Mouse (Mus musculus) forebrain, embryonic 14.5 days (tissue): ENCODE measurements at regions not wholly inside any gene's neighbourhood (a gene's known extent, or its start where the extent isn't known, plus 50 kb on each side); places are given as distances from the start of the nearest gene placed in this dataset.

Source experiments
- ATAC-seq: fragments of 200-750 bp; cut with Nextera tagmentation; 2 replicates; pipeline ENCODE4 v1.8.0; 2017; ENCODE audit warnings: mild to moderate bottlenecking, moderate library complexity
- DNase-seq: peaks from one replicate; pipeline ENCODE4 v3.0.0-alpha.2; 2015; ENCODE audit warnings: low spot score
- H3K27ac ChIP-seq: fragments of 300-500 bp; sonication (generic); 2 replicates; pipeline ENCODE4 v1.5.1; 2014; ENCODE audit warnings: low read depth, mild to moderate bottlenecking, control low read depth, low read length, moderate library complexity
- H3K27me3 ChIP-seq: fragments of 300-500 bp; sonication (generic); replicated peaks from 2 replicates; pipeline ENCODE4 v1.6.1; 2014; ENCODE audit warnings: low read length, control low read depth, mixed read lengths; ENCODE audit not compliant: control insufficient read depth, insufficient read depth
- H3K36me3 ChIP-seq: fragments of 300-500 bp; sonication (generic); 2 replicates; pipeline ENCODE4 v1.6.1; 2014; ENCODE audit warnings: low read length, control low read depth; ENCODE audit not compliant: control insufficient read depth, insufficient read depth
- H3K4me1 ChIP-seq: fragments of 300-500 bp; sonication (generic); 2 replicates; pipeline ENCODE4 v1.6.1; 2014; ENCODE audit warnings: antibody characterized with exemption, low read length, control low read depth; ENCODE audit not compliant: control insufficient read depth, insufficient read depth
- H3K4me2 ChIP-seq: fragments of 300-500 bp; sonication (generic); 2 replicates; pipeline ENCODE4 v1.6.1; 2014; ENCODE audit warnings: mild to moderate bottlenecking, control low read depth, low read length
- H3K4me3 ChIP-seq: fragments of 300-500 bp; sonication (generic); 2 replicates; pipeline ENCODE4 v1.5.1; 2014; ENCODE audit warnings: low read depth, low read length, control low read depth
- H3K9ac ChIP-seq: fragments of 300-500 bp; sonication (generic); 2 replicates; pipeline ENCODE4 v1.6.1; 2014; ENCODE audit warnings: mild to moderate bottlenecking, low read length, control low read depth, moderate library complexity
- H3K9me3 ChIP-seq: fragments of 300-500 bp; sonication (generic); replicated peaks from 2 replicates; pipeline ENCODE4 v1.6.1; 2016; ENCODE audit warnings: low read length, control low read depth, mixed read lengths; ENCODE audit not compliant: control insufficient read depth
- WGBS: fragments of 180-500 bp; shearing (Covaris S2); extraction: QIAGEN DNeasy Blood & Tissue Kit; methylation state at CpG from one replicate; pipeline ENCODE4 v1.1.7; 2014; 5-methylcytosine and 5-hydroxymethylcytosine counted together

DNA sequence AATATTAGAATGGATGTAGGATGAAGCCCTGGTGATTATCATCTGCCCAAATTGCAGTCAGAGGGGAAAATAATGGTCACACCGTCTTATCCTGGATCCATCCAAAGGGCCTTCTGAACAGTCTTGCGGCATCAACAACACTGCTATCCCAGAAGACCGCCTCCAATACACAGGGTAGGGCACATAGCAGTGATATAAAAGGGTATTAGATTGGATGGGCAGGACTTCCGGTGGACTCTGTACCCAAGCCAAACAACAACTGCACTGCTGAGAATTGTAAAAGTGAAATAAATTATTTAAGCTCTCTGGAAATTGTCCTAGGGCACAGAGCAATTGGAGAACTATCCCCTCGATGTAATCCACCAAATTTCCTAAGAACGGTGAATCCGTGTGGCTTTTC, 173.0 kb upstream of the Klf7 start:
- DNase-seq (no peak), ATAC-seq (no peak)
- no peak overlapping the region for H3K27ac ChIP-seq
- H3K4me3 ChIP-seq = no peak overlapping the region
- H3K36me3 ChIP-seq = no peaks in the 10 kb centered on the region
- no peaks in the 10 kb centered on the region for H3K9me3 ChIP-seq
- WGBS = 89% methylated on average over 7 of the region's 7 CpGs
- H3K4me2 ChIP-seq = no peak overlapping the region
- H3K4me1 ChIP-seq = no peaks in the 10 kb centered on the region; the same call in 1 of the 2 replicates
- no peaks in the 10 kb centered on the region for H3K27me3 ChIP-seq
- H3K9ac ChIP-seq = no peak overlapping the region

DNA sequence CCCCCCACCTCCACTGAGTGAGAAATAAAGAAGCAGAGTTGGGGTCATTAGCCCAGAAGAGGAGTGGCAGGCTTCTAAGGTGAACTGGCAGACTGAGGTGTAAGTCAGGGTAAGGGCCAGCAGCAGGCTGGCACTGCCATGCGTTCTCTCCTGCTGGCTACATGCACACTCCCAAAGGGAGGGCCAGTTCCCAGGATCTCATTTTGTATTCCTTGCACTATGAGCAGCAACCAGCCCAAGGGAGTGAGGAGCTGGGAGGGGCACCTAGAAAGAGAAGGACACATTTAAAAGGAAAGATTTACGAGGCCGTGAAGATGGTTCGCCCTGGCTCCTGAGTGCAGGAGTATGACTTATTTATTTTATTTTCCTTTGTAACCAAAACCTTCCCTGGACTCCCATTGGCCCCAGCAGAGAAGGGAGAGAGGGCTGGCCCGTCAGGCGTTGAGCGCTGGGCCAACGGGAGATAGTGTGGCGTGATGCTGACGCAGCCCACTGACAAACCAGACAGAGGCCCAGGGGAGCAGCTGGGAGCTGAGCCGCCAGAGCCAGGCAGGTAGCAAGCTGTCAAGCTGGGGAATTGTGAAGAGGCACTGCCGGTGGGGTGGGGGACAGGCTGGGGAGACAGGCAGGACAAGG, 166.8 kb upstream of the Klf7 start:
- H3K27ac ChIP-seq = no peak overlapping the region
- H3K4me3 ChIP-seq = no peak overlapping the region
- H3K9ac ChIP-seq = no peak overlapping the region
- no peaks in the 10 kb centered on the region for H3K9me3 ChIP-seq
- ATAC-seq (no peak), DNase-seq (no peak)
- 46% methylated on average over 12 of the region's 12 CpGs for WGBS
- no peaks in the 10 kb centered on the region for H3K4me1 ChIP-seq
- no peak overlapping the region for H3K4me2 ChIP-seq
- H3K36me3 ChIP-seq = no peaks in the 10 kb centered on the region
- no peaks in the 10 kb centered on the region for H3K27me3 ChIP-seq

DNA sequence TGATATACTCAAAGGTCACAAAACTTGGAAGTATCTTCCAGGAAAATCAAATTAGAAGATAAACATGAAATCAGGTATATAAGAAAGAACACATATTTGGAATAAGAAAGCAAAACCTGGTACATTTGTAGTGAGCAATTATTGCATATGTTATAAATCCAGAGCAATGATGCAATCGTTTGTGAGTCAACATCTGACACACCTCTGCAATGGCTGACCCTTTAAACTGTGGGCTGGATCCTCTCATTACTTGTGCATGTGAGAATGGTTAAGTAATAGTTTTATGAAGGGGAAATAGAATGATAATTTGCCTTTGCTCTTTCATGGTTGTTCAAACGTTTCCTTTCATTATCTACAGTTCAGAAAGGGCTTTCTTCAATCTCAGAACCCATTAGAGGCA, 165.0 kb upstream of the Klf7 start:
- Histone ChIP-seq H3K4me3 (no peak overlapping the region), H3K36me3 (no peaks in the 10 kb centered on the region), H3K4me2 (no peak overlapping the region), H3K27ac (no peak overlapping the region), H3K27me3 (no peaks in the 10 kb centered on the region), H3K9me3 (no peaks in the 10 kb centered on the region), H3K9ac (no peak overlapping the region), H3K4me1 (no peaks in the 10 kb centered on the region)
- DNase-seq (no peak), ATAC-seq (no peak)
- 76% methylated on average over 2 of the region's 2 CpGs for WGBS

GRCm38 (mm10) chr1:64284656-64285055, 162.6 kb upstream of the Klf7 start:
- no peak for DNase-seq
- no peak overlapping the region for H3K9ac ChIP-seq
- H3K36me3 ChIP-seq = no peaks in the 10 kb centered on the region
- H3K4me3 ChIP-seq = no peak overlapping the region
- no peaks in the 10 kb centered on the region for H3K9me3 ChIP-seq
- no peaks in the 10 kb centered on the region for H3K4me1 ChIP-seq
- 83% methylated on average over 8 of the region's 8 CpGs for WGBS
- no peak overlapping the region for H3K4me2 ChIP-seq
- ATAC-seq = no peak
- no peak overlapping the region for H3K27ac ChIP-seq
- no peaks in the 10 kb centered on the region for H3K27me3 ChIP-seq

DNA sequence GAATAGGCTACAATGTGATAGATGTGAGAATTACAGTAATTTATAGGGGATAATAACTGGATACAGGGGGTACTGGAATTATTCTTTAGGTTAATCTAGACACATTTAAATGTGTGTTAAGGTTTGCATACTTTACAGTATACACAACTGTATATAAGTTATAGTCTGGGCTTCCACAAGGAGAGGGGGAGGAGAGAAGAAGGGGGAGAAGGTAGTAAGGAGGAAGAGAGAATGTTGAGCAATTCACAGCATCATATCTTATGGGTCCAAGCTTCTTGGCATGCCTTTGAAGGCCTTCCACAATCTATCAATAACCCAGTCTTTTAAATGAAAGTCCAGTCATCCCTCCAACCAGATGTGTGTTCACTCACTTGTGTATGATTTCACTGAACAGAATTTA, 153.8 kb upstream of the Klf7 start:
- H3K4me2 ChIP-seq = no peak overlapping the region
- H3K36me3 ChIP-seq = no peaks in the 10 kb centered on the region
- H3K4me3 ChIP-seq = no peak overlapping the region
- no peak for DNase-seq
- H3K9ac ChIP-seq = no peak overlapping the region
- no peak overlapping the region for H3K27ac ChIP-seq
- H3K9me3 ChIP-seq = no peaks in the 10 kb centered on the region
- H3K27me3 ChIP-seq = no peaks in the 10 kb centered on the region
- ATAC-seq = no peak
- H3K4me1 ChIP-seq = no peaks in the 10 kb centered on the region

GRCm38 (mm10) chr1:64275086-64275802, 153.2 kb upstream of the Klf7 start:
- 79% methylated on average over 3 of the region's 3 CpGs for WGBS
- H3K4me3 ChIP-seq = no peak overlapping the region
- no peak overlapping the region for H3K4me2 ChIP-seq
- no peaks in the 10 kb centered on the region for H3K4me1 ChIP-seq
- no peaks in the 10 kb centered on the region for H3K27me3 ChIP-seq
- H3K36me3 ChIP-seq = no peaks in the 10 kb centered on the region
- no peak overlapping the region for H3K9ac ChIP-seq
- H3K9me3 ChIP-seq = no peaks in the 10 kb centered on the region
- no peak for DNase-seq
- ATAC-seq = no peak
- no peak overlapping the region for H3K27ac ChIP-seq

- Histone ChIP-seq H3K9me3 (no peaks in the 10 kb centered on the region), H3K36me3 (no peaks in the 10 kb centered on the region), H3K4me3 (no peak overlapping the region), H3K4me2 (no peak overlapping the region), H3K4me1 (peaks cover 13% of the 10 kb centered on the region; the same call in 1 of the 2 replicates), H3K9ac (no peak overlapping the region), H3K27me3 (no peaks in the 10 kb centered on the region), H3K27ac (no peak overlapping the region)
- 60% methylated on average over 2 of the region's 2 CpGs for WGBS
- ATAC-seq = no peak
- no peak for DNase-seq
Measured at GRCm38 (mm10) chr1:64257237-64257636, 135.2 kb upstream of the Klf7 start.

DNA sequence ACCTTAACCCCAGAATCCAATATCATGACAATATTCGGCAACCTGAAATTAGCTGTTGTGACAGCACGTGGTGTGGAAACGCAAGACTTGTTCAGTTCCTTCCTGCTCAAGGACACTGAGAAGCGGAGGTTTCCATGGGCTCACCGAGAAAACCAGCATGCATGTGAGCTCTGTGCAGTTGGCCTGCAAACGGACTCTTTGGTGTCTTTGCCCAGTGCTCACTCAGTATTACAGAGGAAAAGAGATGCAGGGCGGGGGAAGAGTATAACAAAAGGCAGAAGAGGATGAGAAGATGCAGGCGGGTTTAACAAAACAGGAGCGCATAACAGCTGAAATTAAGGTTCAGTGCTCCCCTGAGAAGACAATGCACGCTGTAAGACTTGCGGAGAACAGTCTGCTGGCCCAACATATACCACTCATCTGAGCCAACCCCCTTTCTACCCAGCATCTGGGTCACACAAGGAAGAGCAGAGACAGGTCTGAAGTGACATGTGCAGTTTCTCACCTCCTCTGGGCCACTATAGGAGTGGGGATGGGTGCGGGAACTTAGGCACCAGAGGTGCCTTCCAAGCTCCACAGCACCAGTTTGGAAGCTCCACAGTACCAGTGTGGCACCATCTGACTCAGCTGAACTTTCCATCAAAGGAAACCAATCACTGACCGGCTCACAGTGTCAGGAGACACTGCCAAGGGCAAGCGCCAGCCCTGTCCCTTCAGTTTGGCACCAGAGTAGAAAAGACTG, 133.6 kb upstream of the Klf7 start:
- no peak for DNase-seq
- no peak overlapping the region for H3K4me3 ChIP-seq
- no peaks in the 10 kb centered on the region for H3K27me3 ChIP-seq
- peak; percentile 48; the same call in 1 of the 2 replicates for ATAC-seq
- no peak overlapping the region for H3K4me2 ChIP-seq
- no peak overlapping the region for H3K9ac ChIP-seq
- H3K36me3 ChIP-seq = no peaks in the 10 kb centered on the region
- H3K4me1 ChIP-seq = peaks cover 13% of the 10 kb centered on the region; the same call in 1 of the 2 replicates
- 0 out of 2 replicates have a peak overlapping the region, but pooled peaks have one; percentile 14 for H3K27ac ChIP-seq
- WGBS = 76% methylated on average over 14 of the region's 14 CpGs
- H3K9me3 ChIP-seq = no peaks in the 10 kb centered on the region

- Histone ChIP-seq H3K36me3 (no peaks in the 10 kb centered on the region), H3K4me2 (no peak overlapping the region), H3K9ac (no peak overlapping the region), H3K4me1 (peaks cover 13% of the 10 kb centered on the region; the same call in 1 of the 2 replicates), H3K27me3 (no peaks in the 10 kb centered on the region), H3K4me3 (no peak overlapping the region), H3K27ac (no peak overlapping the region), H3K9me3 (no peaks in the 10 kb centered on the region)
- WGBS = 59% methylated on average over 8 of the region's 8 CpGs
- ATAC-seq (peak; percentile 37; the same call in 1 of the 2 replicates), DNase-seq (peak; percentile 52)
Measured at GRCm38 (mm10) chr1:64254673-64255072, 132.6 kb upstream of the Klf7 start.
